Mouse (Mus musculus) inflammation-experienced regulatory T-cells (primary cell): Measurements from ENCODE around the gene Ngfr. TPM values are rescaled to one million over a fixed set of nuclear protein-coding genes. Genes with fewer than 3 reads are reported as not detected.

Experiments
- polyA plus RNA-seq, 2 experiments: library from polyadenylated mRNA; unstranded; fragments of 100-300 nt; shearing (Covaris generic); gene quantifications; one replicate each; pipeline ENCODE4 v1.2.1; 2017

The Ngfr gene
- not detected for polyA plus RNA-seq

DNA sequence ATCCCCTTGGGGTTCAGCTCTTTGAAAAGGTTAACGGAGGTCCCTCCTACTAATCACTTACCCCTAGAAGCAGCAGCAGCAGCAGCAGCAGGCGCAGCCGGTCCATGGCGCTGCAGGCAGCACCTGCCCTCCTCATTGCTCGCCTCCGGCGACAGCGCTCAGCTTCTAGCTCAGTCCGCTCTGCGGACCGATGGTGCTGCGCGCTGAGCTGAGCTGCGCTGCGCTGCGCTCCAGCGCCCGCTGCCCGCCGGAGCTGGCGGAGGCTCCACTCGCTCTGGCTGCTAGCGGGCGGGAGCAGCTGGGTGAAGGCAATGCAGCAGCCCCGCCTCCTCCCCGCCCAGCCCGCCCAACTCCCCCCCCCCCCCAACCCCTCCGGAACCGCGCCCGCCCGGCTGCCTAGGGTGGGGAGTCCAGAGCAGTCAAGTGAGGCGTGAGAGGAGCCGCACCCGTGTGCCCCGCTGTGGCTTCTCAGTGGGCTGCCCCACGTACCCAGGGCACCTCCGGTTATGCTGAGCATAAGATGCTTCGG lies at the start of gene Ngfr:
Gene Ngfr (minus strand): TSS at position 313 of the 529 bp plus-strand sequence.

Other genes with a start within 250 kb of the Ngfr start
- gene Slc35b1, start 203.0 kb downstream of the Ngfr start, polyA plus RNA-seq = 10 to 100 TPM; 58.7 to 70.7 TPM
- gene Spop, start 173.7 kb downstream of the Ngfr start, polyA plus RNA-seq = 100 to 1,000 TPM; 187 to 199 TPM
- not detected for gene Nxph3, start 73.2 kb downstream of the Ngfr start, polyA plus RNA-seq
- 10 to 100 TPM; 66.5 to 68.5 TPM for gene Phb, start 79.2 kb upstream of the Ngfr start, polyA plus RNA-seq
- gene Zfp652, start 124.9 kb upstream of the Ngfr start, polyA plus RNA-seq = 10 to 100 TPM; 11.4 to 22.0 TPM
- 1 to 10 TPM; 1.2 to 1.3 TPM for gene B130006D01Rik, start 135.9 kb upstream of the Ngfr start, polyA plus RNA-seq
- not detected for gene Phospho1, start 236.8 kb upstream of the Ngfr start, polyA plus RNA-seq
- 10 to 100 TPM; 29.6 to 32.0 TPM for gene Gngt2, start 249.5 kb upstream of the Ngfr start, polyA plus RNA-seq